Mouse (Mus musculus): ENCODE data around the gene Gcn1l1. TPM values are rescaled to one million over a fixed set of nuclear protein-coding genes. Genes with fewer than 3 reads are reported as not detected.

Gene Gcn1l1
- polyA plus RNA-seq, 1 experiment from 2014 or later = 36.3 TPM

DNA sequence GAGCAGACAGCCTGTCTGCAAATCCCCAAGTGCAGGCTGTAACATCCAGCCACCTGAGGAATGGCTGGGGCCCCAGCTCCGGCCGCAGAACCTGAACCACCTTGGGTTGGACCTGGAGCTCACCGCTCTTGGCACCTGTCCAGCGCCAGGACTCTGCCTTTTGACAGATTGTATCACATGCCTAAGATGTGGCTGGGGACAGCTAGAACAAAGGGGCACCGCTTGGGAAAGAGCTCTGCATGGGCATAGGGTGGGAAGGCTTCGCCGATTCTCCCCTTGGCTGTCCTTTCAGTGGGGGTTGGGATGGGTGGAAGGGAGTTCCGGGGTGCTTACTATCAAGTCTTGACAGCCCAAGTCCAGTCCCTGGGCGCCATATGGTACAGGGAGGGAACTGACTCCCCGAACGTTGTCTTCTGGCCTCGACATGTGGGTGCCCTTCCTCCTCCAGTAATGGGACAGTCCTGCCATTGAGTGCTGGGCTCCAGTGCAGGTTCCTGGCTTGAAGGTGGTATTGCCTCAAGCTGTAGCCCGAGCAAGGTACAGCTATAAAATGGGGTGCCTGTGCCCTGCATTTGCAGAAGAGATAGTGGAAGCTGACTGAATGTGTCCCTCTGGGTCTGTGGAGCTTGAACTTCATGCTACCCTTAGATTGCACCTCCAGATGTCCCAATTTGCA, 26.9 kb upstream of the Gcn1l1 start:
- no peak overlapping the region for H3K4me3 ChIP-seq
- no peak overlapping the region for H3K9ac ChIP-seq
- peak overlapping the region; percentile 73 for H3K27ac ChIP-seq

GRCm38 (mm10) chr5:115538693-115539043, 26.4 kb upstream of the Gcn1l1 start:
- Histone ChIP-seq H3K9ac (no peak overlapping the region), H3K4me2 (no peak overlapping the region; the same call in 1 of the 2 replicates), H3K4me3 (no peak overlapping the region), H3K27ac (peak overlapping the region; percentile 73), H3K4me1 (peaks cover 64% of the 10 kb centered on the region), H3K27me3 (no peaks in the 10 kb centered on the region), H3K36me3 (no peaks in the 10 kb centered on the region), H3K9me3 (no peaks in the 10 kb centered on the region)
- ATAC-seq (ENCODE audit: insufficient number of reproducible peaks, low FRiP score, low TSS enrichment, low read depth) = peak; percentile 75
- WGBS = 3% methylated on average over 12 of the region's 12 CpGs

More for the DNA sequence above, 26.9 kb upstream of the Gcn1l1 start:
- WGBS = 53% methylated on average over 13 of the region's 13 CpGs
- H3K4me1 ChIP-seq = peaks cover 64% of the 10 kb centered on the region
- no peaks in the 10 kb centered on the region for H3K9me3 ChIP-seq
- no peak overlapping the region; the same call in 1 of the 2 replicates for H3K4me2 ChIP-seq
- H3K36me3 ChIP-seq = no peaks in the 10 kb centered on the region
- no peak for ATAC-seq (ENCODE audit: insufficient number of reproducible peaks, low FRiP score, low TSS enrichment, low read depth)
- no peaks in the 10 kb centered on the region for H3K27me3 ChIP-seq

DNA sequence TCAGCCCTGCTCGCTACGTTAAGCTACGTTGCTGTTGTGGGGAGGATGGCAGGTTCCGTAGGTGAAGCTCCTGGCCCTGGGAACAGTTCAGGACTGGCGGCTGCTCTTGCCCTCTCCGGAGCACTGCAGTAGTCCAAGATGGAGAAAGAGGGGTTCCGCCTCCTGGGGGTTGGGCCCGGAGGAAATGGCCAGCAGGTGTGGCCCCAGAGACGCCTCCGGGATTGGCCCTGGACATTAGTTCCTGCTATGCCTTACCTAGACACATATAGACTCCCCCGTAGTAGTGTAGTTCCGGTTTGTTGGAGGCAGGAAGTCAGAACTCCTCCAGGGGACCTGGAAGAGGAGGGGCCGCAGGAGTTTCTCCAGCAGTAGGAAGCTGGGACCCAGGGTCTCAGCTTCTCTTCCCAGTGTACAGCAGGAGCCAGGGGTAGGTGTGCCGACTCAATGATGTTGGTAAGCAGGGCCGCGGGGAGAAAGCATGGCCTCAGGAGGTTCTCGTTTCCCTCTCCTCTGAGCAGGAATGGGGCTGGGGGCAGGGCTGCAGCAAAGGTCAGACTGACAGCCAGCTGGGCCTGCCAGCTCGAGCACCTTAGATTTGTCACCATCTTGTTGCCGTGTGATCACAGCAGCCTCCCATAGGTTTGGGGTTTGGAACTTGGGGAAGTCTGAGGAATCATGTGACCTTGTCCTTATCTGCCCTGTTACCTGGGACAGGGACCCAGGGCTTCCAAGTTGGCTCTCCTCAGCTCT, 22.2 kb upstream of the Gcn1l1 start:
- peak overlapping the region; percentile 5; the same call in 1 of the 2 replicates for H3K9ac ChIP-seq

DNA sequence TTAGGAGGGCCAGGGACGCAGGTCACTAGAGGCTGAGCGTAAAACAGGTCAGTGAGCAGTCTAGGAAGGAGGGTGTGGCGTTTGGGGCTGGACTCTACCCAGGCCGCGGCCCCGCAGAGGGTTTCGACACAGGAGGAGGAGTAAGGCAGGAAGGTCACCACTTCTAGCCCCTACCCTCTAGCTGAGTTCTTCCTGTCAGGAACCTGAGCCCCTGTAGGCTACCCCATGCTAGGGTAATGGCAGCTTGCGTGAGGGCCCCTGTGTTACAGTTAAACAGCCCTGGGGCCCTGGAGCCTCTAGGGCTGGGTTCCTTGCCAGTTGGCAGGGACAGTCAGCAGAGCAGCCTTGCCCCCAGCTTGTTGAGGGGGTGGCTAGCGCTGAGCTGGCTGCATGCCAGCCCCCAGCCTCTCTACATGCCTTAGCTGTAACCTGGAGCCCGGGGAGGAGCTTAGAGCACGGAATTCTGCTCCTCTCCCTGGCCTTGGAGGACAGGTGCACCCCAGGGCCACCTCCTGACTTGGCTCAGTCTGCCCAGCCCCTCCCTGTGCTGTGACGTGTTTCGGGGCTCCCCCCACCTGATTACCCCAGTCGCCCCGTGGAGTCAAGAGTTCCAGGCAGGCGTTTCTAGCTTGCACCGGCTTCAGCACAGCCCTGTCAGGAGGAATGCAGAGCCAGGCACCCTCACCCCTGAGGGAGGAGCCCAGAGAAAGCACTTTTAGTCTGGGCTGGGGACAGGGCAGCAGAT, 21.4 kb upstream of the Gcn1l1 start:
- peak; percentile 69 for ATAC-seq (ENCODE audit: insufficient number of reproducible peaks, low FRiP score, low TSS enrichment, low read depth)
- no peak overlapping the region for H3K9ac ChIP-seq
- H3K27me3 ChIP-seq = no peaks in the 10 kb centered on the region
- H3K27ac ChIP-seq = peak overlapping the region; percentile 79
- WGBS = 26% methylated on average over 17 of the region's 17 CpGs
- H3K9me3 ChIP-seq = no peaks in the 10 kb centered on the region
- no peak overlapping the region for H3K4me3 ChIP-seq
- H3K4me1 ChIP-seq = peaks cover 59% of the 10 kb centered on the region
- peaks cover 43% of the 10 kb centered on the region for H3K36me3 ChIP-seq
- H3K4me2 ChIP-seq = peak overlapping the region; percentile 32

More for the DNA sequence above, 22.2 kb upstream of the Gcn1l1 start:
- H3K4me1 ChIP-seq = peaks cover 68% of the 10 kb centered on the region
- H3K9me3 ChIP-seq = no peaks in the 10 kb centered on the region
- peaks cover 34% of the 10 kb centered on the region for H3K36me3 ChIP-seq
- peak overlapping the region; percentile 32; the same call in 1 of the 2 replicates for H3K4me2 ChIP-seq
- no peak for ATAC-seq (ENCODE audit: insufficient number of reproducible peaks, low FRiP score, low TSS enrichment, low read depth)
- H3K4me3 ChIP-seq = no peak overlapping the region
- peak overlapping the region; percentile 79 for H3K27ac ChIP-seq
- WGBS = 50% methylated on average over 19 of the region's 19 CpGs
- H3K27me3 ChIP-seq = no peaks in the 10 kb centered on the region

GRCm38 (mm10) chr5:115544655-115545185, 20.3 kb upstream of the Gcn1l1 start:
- no peaks in the 10 kb centered on the region for H3K9me3 ChIP-seq
- peaks cover 52% of the 10 kb centered on the region for H3K4me1 ChIP-seq
- H3K4me3 ChIP-seq = no peak overlapping the region
- H3K9ac ChIP-seq = 0 out of 2 replicates have a peak overlapping the region, but pooled peaks have one; percentile 7
- peak overlapping the region; percentile 79; the same call in 1 of the 2 replicates for H3K27ac ChIP-seq
- no peak overlapping the region for H3K4me2 ChIP-seq
- H3K36me3 ChIP-seq = peaks cover 53% of the 10 kb centered on the region
- H3K27me3 ChIP-seq = no peaks in the 10 kb centered on the region
- ATAC-seq (ENCODE audit: insufficient number of reproducible peaks, low FRiP score, low TSS enrichment, low read depth) = no peak
- 39% methylated on average over 18 of the region's 18 CpGs for WGBS

- H3K9ac ChIP-seq = no peak overlapping the region; the same call in 1 of the 2 replicates
- peaks cover 52% of the 10 kb centered on the region for H3K4me1 ChIP-seq
- no peak overlapping the region for H3K4me3 ChIP-seq
- H3K27me3 ChIP-seq = no peaks in the 10 kb centered on the region
- 0 out of 2 replicates have a peak overlapping the region, but pooled peaks have one; percentile 1 for H3K27ac ChIP-seq
- H3K36me3 ChIP-seq = peaks cover 63% of the 10 kb centered on the region
- no peak for ATAC-seq (ENCODE audit: insufficient number of reproducible peaks, low FRiP score, low TSS enrichment, low read depth)
- no peak overlapping the region for H3K4me2 ChIP-seq
- 81% methylated on average over 14 of the region's 14 CpGs for WGBS
- H3K9me3 ChIP-seq = no peaks in the 10 kb centered on the region
These were observed 19.4 kb upstream of the Gcn1l1 start for GRCm38 (mm10) chr5:115545636-115546035.

GRCm38 (mm10) chr5:115546536-115546935, 18.5 kb upstream of the Gcn1l1 start:
- ATAC-seq (ENCODE audit: insufficient number of reproducible peaks, low FRiP score, low TSS enrichment, low read depth) = no peak
- Histone ChIP-seq H3K4me2 (no peak overlapping the region), H3K9ac (no peak overlapping the region), H3K36me3 (peaks cover 70% of the 10 kb centered on the region), H3K4me1 (peaks cover 52% of the 10 kb centered on the region), H3K27me3 (no peaks in the 10 kb centered on the region), H3K4me3 (no peak overlapping the region), H3K9me3 (no peaks in the 10 kb centered on the region), H3K27ac (no peak overlapping the region; the same call in 1 of the 2 replicates)
- WGBS = 87% methylated on average over 11 of the region's 11 CpGs

- Histone ChIP-seq H3K4me1 (peaks cover 51% of the 10 kb centered on the region), H3K9me3 (no peaks in the 10 kb centered on the region), H3K4me2 (no peak overlapping the region), H3K9ac (no peak overlapping the region), H3K4me3 (no peak overlapping the region), H3K36me3 (peaks cover 75% of the 10 kb centered on the region), H3K27ac (peak overlapping the region; percentile 34), H3K27me3 (no peaks in the 10 kb centered on the region)
- no peak for ATAC-seq (ENCODE audit: insufficient number of reproducible peaks, low FRiP score, low TSS enrichment, low read depth)
- WGBS = 64% methylated on average over 6 of the region's 6 CpGs
These were observed 18.0 kb upstream of the Gcn1l1 start for GRCm38 (mm10) chr5:115547014-115547413.

GRCm38 (mm10) chr5:115547421-115547820, 17.6 kb upstream of the Gcn1l1 start:
- H3K4me3 ChIP-seq = no peak overlapping the region
- H3K4me2 ChIP-seq = no peak overlapping the region
- H3K36me3 ChIP-seq = peaks cover 79% of the 10 kb centered on the region
- WGBS = 67% methylated on average over 7 of the region's 7 CpGs
- H3K27ac ChIP-seq = peak overlapping the region; percentile 34
- no peak overlapping the region for H3K9ac ChIP-seq
- no peaks in the 10 kb centered on the region for H3K9me3 ChIP-seq
- no peaks in the 10 kb centered on the region for H3K27me3 ChIP-seq
- peaks cover 47% of the 10 kb centered on the region for H3K4me1 ChIP-seq
- no peak for ATAC-seq (ENCODE audit: insufficient number of reproducible peaks, low FRiP score, low TSS enrichment, low read depth)

GRCm38 (mm10) chr5:115548501-115549285, 16.4 kb upstream of the Gcn1l1 start:
- H3K27ac ChIP-seq = no peak overlapping the region
- no peak overlapping the region for H3K4me2 ChIP-seq
- 88% methylated on average over 18 of the region's 18 CpGs for WGBS
- H3K36me3 ChIP-seq = peaks cover 92% of the 10 kb centered on the region
- H3K4me3 ChIP-seq = no peak overlapping the region
- no peak for ATAC-seq (ENCODE audit: insufficient number of reproducible peaks, low FRiP score, low TSS enrichment, low read depth)
- H3K9me3 ChIP-seq = no peaks in the 10 kb centered on the region
- H3K9ac ChIP-seq = no peak overlapping the region
- H3K27me3 ChIP-seq = no peaks in the 10 kb centered on the region
- peaks cover 34% of the 10 kb centered on the region for H3K4me1 ChIP-seq

- Histone ChIP-seq H3K4me2 (no peak overlapping the region), H3K9ac (no peak overlapping the region), H3K4me3 (no peak overlapping the region), H3K36me3 (peaks cover 97% of the 10 kb centered on the region), H3K4me1 (peaks cover 17% of the 10 kb centered on the region; the same call in 1 of the 2 replicates), H3K27me3 (no peaks in the 10 kb centered on the region), H3K27ac (no peak overlapping the region), H3K9me3 (no peaks in the 10 kb centered on the region)
- 82% methylated on average over 11 of the region's 11 CpGs for WGBS
- ATAC-seq (ENCODE audit: insufficient number of reproducible peaks, low FRiP score, low TSS enrichment, low read depth) = no peak
These were observed 14.5 kb upstream of the Gcn1l1 start for GRCm38 (mm10) chr5:115550482-115551005.

All from limb, embryonic 15.5 days (tissue).